Mouse (Mus musculus) brain, adult 2 months (tissue): ENCODE results near the gene Inpp5f.
A peak's percentile ranks its signal among the peaks of the same experiment; 100 is the strongest.
"Not testable (repeated sequence)": the region's sequence is repeated elsewhere in the genome, so short reads cannot be mapped to it uniquely, and the experiment has no call there.

Experiments
- DNase-seq: peaks from one replicate; pipeline ENCODE4 v3.0.0; 2011; ENCODE audit warnings: low read depth, low spot score

Inpp5f gene

DNA sequence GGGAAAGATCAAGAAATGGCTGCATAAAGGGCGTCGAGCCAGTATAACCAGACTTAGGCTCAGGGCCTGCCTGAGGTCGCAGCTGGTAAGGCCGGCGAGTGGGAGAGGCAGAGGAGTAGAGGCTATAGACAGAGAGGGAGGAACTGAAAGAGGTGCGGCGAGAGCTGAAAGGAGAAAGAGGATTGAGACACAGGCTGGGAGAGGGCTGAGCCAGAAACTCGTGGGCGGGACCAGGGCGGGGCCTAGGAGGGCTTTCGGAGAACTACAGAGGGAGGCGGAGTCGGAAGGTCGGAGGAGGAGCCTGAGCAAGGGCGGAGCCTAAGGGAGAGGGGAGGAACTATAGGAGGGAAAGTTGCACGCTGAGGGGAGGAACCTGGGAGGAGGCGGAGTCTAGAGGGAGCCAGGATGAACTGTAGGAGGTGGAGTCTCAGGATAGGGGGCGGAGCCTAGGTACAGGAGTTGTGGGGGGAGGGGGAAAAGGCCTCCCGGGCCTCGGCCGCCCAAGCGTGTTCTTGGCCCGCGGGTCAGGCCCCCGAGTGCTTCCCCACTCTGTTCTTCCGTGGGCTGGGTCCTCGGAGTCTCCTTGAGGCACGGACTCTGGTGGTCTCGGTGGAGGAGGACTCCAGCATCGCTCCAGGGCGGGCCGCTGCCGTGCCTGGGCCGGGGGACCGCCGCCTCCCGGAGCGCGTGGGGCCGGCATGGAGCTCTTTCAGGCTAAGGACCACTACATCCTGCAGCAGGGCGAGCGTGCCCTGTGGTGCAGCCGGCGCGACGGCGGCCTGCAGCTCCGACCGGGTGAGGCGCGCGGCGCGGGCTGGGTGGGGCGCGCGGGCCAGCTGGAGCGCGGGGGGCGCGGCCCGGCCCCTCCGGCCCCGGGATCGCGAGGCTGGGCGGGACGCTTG, at the start of gene Inpp5f:
Gene Inpp5f (plus strand): TSS at position 432 of the 902 bp plus-strand sequence.
- peak; percentile 100 for DNase-seq

DNA sequence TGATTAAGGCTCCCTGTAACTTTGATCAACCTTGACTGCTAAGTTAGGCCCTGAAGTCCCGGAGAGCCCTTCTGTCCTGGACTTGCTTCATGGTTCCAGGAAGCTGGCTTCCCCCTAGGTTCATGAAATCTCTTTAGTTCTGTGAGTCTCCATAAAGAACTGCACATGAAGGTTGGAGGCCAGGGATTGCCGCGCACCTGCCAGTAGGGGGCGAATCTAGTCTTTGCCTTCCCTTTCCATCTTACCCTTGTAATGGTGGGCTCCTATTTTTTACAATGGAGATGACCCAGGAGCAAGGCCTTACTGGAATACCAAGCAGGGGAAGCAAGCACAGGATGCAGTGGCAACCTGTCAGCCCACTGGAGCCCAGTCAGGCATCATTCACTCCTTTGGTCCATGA, 47.8 kb upstream of the Inpp5f start:
- peak; percentile 30 for DNase-seq

DNA sequence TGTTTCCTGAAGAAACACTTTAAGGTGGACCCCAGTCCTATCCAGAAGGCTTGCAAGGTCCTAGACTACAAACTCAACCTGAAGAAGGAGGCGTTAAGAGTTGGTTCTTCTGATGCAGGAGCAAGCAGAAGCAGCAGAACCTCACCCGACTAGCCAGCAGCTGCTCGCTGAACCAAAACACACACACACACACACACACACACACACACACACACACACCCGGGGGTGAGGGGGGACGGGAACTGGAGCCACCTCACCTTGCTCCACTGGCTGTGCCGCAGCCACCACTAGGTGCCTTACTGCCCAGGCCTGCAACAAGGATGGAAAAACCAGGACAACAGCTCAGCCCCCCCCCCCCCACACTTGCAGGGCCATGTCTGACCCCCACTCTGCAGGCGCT, 44.8 kb upstream of the Inpp5f start:
- DNase-seq, result no peak

DNA sequence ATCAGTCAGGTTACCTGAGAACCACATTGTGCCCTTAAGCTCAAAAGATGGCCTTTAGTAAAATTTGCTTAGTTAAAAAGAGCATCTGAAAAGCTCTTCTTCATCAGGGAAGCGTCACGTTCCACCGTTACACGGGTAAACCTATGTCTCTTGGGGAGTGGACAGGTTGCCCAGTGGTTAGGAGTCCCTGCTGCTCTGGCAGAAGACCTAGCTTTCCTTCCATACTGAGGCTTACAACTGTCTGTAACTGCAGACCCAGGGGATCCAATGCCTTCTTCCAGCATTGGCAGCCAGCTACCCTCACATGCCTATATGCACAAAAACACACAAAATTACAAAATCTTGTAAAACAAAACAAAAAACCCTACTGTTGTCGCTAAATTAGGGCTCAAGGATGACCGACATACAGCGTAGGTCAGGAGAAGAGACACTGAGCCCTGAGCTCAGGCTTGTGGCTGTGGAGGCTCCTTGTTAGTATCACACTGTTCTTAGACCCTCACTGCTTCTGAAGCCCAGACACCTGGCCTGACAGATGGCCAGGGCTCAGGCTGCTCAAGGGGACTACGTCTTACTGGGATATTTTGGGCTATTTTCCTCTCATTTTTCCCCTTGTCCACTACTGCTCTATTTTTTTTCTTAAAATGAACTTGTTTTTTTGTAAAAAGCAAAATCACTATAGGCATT, 43.4 kb upstream of the Inpp5f start:
- DNase-seq, result peak; percentile 96

DNA sequence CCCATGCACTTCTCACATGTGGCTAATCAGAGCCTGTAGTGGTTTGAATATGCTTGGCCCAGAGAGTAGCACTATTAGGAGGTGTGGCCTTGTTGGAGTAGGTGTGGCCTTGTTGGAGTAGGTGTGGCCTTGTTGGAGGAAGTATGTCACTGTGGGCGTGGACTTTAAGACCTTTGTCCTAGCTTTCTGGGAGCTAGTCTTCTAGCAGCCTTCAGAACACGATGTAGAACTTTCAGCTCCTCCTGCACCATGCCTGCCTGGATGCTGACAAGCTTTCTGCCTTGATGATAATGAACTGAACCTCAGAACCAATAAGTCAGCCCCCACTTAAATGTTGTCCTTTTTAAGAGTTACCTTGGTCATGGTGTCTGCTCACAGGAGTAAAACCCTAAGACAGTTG, 41.7 kb upstream of the Inpp5f start:
- not testable (repeated sequence) for DNase-seq

DNA sequence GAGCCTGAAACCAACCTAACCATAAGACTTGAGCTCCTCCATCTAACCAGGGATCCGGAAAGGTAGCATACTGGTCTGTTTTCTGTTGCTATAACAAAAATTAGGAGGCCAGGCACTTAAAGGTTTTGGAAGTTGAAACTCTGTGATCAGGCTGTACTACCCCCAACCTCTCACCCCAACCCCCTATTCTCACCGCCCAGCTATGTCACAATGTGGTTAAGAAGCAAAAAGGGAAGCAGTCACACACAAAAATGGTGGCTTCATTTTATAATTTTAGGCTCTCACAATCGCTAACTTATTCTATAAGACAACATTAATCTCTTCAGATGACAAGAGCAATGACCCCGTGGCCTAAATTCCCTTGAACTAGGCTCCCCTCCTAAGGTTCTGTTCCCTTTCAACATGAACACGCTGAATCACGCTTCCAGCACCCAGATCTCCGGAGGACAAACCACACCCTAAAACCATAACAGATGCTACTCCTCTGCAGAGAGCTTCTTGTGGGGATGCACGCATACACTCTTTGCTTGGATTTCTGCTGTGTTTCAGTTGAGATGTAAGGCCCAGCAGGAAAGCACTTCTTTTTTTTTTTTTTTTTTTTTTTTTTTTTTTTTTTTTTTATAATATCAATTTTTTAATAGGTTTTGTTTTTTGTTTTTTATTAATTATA, 41.0 kb upstream of the Inpp5f start:
- peak; percentile 49 for DNase-seq

DNA sequence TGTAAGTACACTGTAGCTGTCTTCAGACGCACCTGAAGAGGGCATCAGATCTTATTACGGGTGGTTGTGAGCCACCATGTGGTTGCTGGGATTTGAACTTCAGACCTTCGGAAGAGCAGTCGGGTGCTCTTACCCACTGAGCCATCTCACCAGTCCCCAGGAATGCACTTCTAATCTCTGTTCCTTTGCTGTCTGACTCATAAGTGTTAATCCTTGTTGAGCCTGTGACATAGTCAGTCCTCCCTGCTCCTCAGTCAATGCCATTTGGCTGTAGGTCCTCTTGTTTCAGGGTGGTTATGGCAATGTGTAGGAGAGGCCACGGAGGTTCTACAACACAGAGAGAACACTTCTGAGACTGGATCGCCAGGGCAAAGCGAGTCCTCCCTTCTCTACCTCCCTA, 40.5 kb upstream of the Inpp5f start:
- not testable (repeated sequence) for DNase-seq

DNA sequence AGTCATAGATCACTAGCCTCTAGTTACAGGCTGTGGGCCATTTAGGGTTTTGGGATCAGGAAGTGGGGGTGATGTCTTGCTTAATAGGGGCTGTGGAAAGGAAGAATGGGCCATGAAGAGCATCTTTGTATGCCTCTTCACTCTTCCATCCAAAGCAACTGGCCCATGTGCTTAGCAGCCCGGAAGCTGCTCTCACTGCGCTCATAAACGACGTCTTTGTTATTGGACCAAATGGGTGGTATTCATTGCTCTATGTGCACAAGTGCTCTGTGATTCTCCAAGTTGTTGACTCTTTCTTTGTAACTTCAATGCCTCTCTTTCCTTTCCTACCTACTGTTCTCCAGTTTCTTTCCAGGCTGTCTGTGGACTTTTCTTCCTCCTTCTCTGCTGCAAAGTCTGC, 39.1 kb upstream of the Inpp5f start:
- DNase-seq, result peak; percentile 78

DNA sequence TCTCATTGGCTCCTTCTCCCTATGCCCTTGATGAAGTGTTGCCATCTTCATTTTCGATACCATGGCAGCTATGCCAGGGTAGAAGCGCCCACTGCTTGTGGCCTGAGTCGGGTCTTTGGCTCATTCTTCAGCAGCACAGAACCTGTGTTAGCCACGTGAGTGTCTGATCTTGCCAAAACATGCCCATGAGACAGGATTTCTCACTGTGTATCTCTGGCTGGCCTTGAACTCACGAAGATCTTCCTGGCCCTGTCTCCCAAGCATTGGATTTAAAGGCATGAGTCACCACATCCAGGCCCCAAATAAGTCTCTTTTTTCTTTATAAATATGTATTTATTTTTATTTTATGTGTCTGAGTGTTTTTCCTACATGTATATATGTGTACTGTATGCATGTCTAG, 35.9 kb upstream of the Inpp5f start:
- no peak for DNase-seq

DNA sequence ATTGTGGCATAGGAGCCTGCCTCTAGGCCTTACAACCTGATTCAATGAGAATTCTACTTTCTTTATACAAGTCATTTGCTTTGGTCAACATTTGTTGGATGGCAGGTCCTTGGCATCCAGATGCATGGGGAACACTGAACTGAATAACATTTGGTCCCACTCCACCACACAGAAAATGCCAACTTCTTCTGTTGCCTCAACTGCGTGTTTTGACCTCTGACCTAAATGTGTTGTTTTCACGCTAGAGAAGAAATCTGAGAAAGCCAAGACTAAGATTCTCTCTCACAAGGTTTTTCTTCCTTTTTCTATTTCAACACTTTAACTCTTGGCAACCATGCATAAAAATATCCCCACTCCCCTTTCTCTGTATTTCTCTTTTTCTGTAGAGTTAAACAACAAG, 35.3 kb upstream of the Inpp5f start:
- DNase-seq, result no peak

DNA sequence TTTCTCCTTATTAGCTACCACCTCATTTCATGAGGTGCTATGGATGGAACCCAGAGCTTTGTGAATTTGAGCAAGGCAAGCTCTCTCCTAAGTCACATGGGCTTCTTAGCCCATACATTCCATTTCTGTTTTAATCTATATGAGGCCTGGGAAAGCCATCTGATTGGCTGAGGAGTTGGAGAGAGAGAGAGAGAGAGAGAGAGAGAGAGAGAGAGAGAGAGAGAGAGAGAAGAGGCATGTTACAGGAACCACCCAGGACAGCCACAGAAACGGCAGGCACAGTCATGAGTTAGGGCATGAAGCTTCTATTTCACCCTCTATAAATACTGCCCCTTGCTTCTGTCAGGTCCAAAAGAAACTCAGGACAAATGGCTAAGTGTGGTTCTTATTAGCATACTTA, 33.5 kb upstream of the Inpp5f start:
- no peak for DNase-seq

DNA sequence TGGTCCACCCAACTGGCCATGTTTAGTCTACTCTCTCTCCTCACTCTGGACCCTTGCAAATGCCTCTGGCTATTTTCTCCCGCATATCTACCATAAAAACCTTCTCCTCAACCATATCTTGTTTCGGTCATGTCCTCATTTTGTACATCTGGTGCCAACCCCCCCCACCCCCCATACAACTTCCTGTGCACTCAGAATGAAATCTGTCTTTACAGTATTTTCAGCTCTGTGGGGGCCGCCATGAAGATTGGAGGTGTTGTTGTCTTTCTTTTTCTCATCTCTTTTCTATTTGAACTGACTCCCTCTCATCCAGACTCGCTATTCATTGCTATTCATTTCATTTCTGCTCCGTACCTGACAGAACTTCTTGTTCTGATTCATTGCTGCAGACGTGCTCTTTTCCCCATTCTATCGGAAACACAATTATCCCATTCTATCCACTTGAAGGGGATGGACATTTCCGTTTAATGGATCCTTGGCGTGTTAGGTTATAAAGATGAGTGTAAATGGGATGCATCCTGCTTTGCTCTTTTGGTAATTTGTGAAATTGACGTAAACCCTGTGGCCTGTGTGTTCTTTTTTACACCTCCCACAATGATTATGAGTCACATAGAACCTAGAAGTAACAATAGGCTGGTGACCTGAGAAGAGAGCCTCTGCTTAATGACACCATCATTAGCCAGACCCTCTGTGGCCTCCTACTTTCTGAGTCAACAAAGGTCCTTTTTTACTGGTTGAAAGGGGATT, 32.8 kb upstream of the Inpp5f start:
- peak; percentile 18 for DNase-seq

DNA sequence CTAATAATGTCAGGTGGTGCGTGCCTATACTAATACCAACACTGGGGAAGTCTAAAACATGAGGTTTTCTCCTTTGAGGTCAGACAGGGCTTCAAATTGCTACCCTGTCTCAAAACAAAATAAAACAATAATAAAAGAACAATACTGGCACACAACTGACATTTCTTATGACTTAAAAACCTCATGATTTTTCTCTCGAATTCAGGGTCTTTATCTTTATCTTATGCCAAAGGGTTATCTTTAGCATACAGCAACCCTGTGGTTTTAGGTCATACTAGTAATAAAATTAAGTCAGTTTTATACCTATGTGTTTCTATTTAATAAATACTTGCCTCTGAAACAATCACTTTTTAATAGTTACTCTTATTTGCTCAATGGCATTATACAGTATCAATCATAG, 31.7 kb upstream of the Inpp5f start:
- DNase-seq, result no peak

DNA sequence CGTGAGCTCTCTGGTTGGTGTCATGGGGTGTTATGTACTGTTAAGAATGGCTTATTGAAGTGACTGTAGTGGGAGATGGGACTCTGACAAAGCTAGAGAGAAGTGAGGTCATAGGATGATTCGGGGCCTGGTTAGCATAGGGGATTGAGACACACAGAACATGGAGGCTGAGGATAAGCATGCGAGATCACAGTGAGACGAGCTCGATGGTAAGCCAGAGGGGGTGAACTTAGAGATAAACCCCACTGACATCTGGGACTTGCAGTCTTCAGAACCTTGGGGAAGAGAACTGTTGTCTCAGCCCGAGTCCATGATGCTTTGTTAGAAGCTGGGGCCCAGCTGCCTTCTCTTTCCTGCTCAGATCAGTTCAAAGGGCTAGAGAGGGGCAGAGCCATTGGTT, 30.8 kb upstream of the Inpp5f start:
- DNase-seq, result no peak

DNA sequence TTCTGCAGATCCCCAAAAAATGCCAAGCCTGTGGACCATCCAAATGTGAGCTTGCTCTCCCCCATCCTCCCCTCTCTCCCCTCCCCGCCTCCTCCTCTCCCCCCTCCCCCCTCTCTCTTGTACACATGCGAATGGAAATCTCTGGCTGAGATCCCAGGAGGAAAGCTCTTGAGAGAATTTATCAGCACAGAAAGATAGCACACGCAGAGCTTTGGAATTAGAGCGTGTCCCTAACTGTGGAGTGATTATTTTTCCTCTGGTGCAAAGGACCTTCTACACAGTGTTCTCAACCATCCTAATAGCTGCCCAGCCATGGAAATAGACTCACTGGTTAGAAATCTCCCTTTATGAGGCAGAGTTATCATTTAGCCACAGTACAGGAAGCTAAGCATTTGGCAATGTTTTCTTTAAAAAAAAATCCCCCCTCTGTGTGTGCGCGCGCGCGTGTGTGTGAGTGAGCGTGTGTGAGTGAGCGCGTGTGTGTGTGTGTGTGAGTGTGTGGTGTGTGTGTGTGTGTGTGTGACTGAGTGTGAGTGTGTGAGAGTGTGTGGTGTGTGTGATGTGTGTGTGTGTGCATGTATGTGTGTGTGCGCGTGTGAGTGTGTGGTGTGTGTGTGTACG, 29.2 kb upstream of the Inpp5f start:
- DNase-seq, result peak; percentile 80

DNA sequence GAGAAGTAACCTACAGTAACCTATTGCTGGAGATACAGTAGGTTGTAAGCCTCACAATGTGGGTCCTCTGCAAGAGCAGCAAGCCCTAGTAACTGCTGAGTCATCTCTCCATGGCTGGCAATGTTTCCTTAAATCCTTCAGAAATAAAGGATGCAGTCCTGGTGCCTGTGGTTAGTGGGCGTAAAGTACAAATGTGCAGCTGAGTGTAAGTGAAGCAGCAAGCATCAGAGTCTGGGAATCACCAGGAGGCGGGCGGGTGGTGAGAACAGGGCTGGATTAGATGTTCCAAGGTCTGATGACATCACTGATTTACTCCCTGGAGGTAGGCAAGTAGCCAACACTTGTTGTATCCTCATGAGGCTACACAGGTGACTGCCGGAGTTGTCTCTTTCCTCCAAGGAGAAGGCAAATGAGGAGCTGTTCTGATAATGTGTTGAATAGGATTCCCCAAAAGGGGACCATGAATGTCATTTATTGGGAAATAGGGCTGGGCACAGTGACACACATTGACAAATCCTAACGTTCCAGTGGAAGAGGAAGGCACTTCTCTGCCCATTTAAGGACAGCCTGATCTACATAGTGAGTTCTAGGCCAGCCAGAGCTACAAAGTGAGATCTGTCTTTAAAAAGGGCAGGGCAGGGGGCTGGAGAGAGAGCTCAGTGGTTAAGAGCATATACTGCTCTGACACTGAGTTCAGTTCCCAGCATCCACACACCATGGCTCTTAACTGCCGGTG, 27.7 kb upstream of the Inpp5f start:
- peak; percentile 94 for DNase-seq

DNA sequence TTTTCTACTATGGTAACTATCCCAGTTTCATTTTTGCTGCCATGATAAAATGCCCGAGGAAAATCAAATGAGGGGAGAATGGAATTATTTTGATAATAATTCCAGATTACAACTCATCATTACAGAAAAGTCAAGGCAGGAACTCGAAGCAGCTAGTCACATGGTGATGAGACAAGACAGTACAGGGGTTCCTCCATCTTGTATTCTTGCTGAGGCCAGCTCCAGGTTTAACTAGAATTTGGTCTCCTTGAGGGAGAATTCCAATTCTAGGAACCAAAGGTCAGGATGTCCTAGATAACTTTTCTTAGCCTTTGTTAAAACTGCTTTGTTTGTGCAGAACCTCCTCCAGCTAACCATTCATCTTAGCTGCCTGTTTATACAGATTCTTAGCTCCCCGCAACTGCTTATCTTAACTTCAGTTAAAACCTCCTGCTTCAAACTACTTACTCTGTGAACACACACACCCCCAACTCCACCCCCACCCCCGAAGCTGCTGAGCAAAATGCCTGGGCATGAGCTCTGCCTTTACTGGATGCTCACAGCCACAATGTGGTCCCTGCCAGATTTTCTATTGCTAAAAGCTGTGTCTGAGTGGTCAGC, 23.7 kb upstream of the Inpp5f start:
- peak; percentile 62 for DNase-seq

DNA sequence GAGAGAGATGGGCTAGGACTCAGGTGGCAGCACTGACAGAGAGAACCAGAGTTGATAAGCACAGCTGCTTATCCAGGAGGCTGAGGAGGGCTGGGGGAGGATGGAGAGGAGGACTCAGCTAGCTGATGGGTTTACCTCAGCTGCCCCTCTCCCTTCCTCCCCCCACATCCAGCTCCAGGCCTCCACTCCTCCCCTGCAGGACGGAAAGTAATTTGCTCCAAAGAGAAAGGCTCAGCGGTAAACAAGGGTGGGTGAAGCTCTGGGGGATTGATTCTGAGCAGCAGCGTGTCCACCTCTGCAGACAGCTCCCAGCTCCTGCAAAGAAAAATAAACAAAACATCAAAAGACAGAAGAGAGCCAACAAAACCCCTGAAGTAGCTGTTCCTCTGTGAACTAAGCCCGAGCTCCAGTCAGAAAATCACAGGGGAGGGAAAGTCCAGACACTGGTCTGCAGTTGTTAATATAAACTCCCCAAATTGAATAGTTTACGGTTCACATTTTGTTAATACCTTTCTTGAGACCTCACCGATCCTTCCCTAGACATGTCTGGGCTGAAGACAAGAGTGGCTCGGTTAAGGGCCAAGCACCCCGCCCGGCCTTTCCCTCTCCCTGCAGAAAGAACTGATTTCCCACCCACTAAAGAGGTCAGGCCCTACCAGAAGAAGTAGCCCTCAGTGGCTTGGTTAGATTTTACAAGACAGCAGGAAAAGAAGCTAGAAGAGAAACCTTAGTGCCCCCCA, 19.6 kb upstream of the Inpp5f start:
- peak; percentile 78 for DNase-seq

DNA sequence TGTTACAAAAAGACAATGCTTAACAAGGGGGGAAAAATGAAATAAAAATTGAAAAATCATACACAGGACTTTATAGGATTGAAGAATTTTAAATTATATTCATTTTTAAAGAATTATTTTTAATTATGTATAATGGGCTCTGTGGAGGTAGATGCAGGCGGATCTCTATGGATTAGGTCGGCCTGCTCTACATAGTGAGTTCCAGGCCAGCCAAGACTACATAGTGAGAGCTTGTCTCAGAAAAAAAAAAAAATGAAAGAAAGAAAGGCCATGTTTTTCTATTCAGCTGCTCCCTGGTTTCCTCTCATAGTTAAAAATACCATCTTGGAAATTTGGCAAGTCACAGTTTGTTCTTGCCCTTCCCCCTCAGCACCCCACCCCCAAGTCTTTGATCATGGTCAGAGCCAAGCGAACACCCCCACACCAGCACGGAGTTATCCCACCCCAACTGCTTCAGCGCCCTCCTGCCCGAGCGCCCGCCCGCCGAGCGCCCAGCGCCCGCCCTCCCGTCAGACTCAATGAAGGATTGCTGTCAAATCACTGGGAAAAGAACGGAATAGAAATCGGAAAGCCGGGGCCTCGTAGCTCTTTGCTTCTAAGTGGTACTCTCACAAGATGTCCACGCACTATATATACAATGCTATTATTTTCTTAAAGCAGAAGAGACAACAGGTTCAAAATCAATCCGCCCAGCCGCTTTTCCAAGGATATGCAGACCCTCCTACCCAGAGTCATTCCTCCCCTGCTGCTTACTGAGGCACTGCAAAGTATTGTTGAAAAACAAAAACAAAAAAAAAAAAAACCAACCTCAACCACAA, 18.8 kb upstream of the Inpp5f start:
- DNase-seq, result peak; percentile 72
